Mouse (Mus musculus) layer of hippocampus, adult 11-12 months (tissue): ENCODE data around the gene Ccdc60.
A peak's percentile ranks its signal among the peaks of the same experiment; 100 is the strongest.

ENCODE experiments used
- DNase-seq: peaks from one replicate; pipeline ENCODE4 v3.0.0; 2022; ENCODE audit warnings: low spot score

Ccdc60 gene

GRCm38 (mm10) chr5:116271511-116272227 lies 17.1 kb downstream of the Ccdc60 start:
- DNase-seq: no peak

GRCm38 (mm10) chr5:116269212-116270145 lies 19.3 kb downstream of the Ccdc60 start:
- DNase-seq: no peak

- DNase-seq: no peak
Measured at GRCm38 (mm10) chr5:116262689-116263088, 26.1 kb downstream of the Ccdc60 start.

- DNase-seq: no peak
Measured at GRCm38 (mm10) chr5:116261944-116262343, 26.8 kb downstream of the Ccdc60 start.

- DNase-seq: no peak
Measured at GRCm38 (mm10) chr5:116260356-116260755, 28.4 kb downstream of the Ccdc60 start.

GRCm38 (mm10) chr5:116258321-116258860 lies 30.4 kb downstream of the Ccdc60 start:
- no peak for DNase-seq

GRCm38 (mm10) chr5:116253914-116254313 lies 34.9 kb downstream of the Ccdc60 start:
- DNase-seq: no peak

- DNase-seq: no peak
Measured at GRCm38 (mm10) chr5:116252186-116252585, 36.6 kb downstream of the Ccdc60 start.

GRCm38 (mm10) chr5:116246642-116247041 lies 42.1 kb downstream of the Ccdc60 start:
- DNase-seq: no peak

- no peak for DNase-seq
Measured at GRCm38 (mm10) chr5:116244476-116244875, 44.3 kb downstream of the Ccdc60 start.

- no peak for DNase-seq
Measured at GRCm38 (mm10) chr5:116243622-116244021, 45.2 kb downstream of the Ccdc60 start.

- DNase-seq: peak; percentile 72
Measured at GRCm38 (mm10) chr5:116231841-116232643, 56.7 kb downstream of the Ccdc60 start.

GRCm38 (mm10) chr5:116228414-116228813 lies 60.4 kb downstream of the Ccdc60 start:
- DNase-seq: no peak

- DNase-seq: no peak
Measured at GRCm38 (mm10) chr5:116224023-116224422, 64.8 kb downstream of the Ccdc60 start.

GRCm38 (mm10) chr5:116221916-116222315 lies 66.9 kb downstream of the Ccdc60 start:
- DNase-seq: no peak

GRCm38 (mm10) chr5:116219288-116219687 lies 69.5 kb downstream of the Ccdc60 start:
- no peak for DNase-seq

- no peak for DNase-seq
Measured at GRCm38 (mm10) chr5:116212706-116213105, 76.1 kb downstream of the Ccdc60 start.

GRCm38 (mm10) chr5:116209378-116210091 lies 79.2 kb downstream of the Ccdc60 start:
- DNase-seq: no peak

- DNase-seq: peak; percentile 27
Measured at GRCm38 (mm10) chr5:116208741-116209368, 79.9 kb downstream of the Ccdc60 start.

- no peak for DNase-seq
Measured at GRCm38 (mm10) chr5:116202692-116203091, 86.1 kb downstream of the Ccdc60 start.

- DNase-seq: no peak
Measured at GRCm38 (mm10) chr5:116194499-116194898, 94.3 kb downstream of the Ccdc60 start.
